Mouse (Mus musculus): ENCODE measurements at regions not wholly inside any gene's neighbourhood (a gene's known extent, or its start where the extent isn't known, plus 50 kb on each side); places are given as distances from the start of the nearest gene placed in this dataset.

GRCm38 (mm10) chr4:81827453-81827852 lies 384.8 kb upstream of the Mpdz start:
- Histone ChIP-seq H3K27me3 (ENCODE audit: insufficient read depth, low read length) (no peaks in the 10 kb centered on the region), H3K4me3 (ENCODE audit: low read depth, low read length) (no peak overlapping the region), H3K36me3 (ENCODE audit: insufficient read depth) (no peaks in the 10 kb centered on the region), H3K9me3 (ENCODE audit: low read length) (no peaks in the 10 kb centered on the region), H3K4me1 (ENCODE audit: insufficient read depth) (no peaks in the 10 kb centered on the region), H3K9ac (no peak overlapping the region), H3K27ac (ENCODE audit: low read depth, low read length) (no peak overlapping the region), H3K4me2 (ENCODE audit: low read depth) (no peak overlapping the region)
- WGBS: 56% methylated on average over 4 of the region's 4 CpGs
- DNase-seq: no peak
- no peak for ATAC-seq
- no peak for TF ChIP-seq CTCF (IDR thresholded peaks at IDR 0.05; ENCODE audit: low read depth)

GRCm38 (mm10) chr4:81825966-81826365 lies 383.4 kb upstream of the Mpdz start:
- no peak for DNase-seq
- no peak overlapping the region for H3K9ac ChIP-seq
- no peak for ATAC-seq
- no peaks in the 10 kb centered on the region for H3K36me3 ChIP-seq (ENCODE audit: insufficient read depth)
- no peaks in the 10 kb centered on the region for H3K27me3 ChIP-seq (ENCODE audit: insufficient read depth, low read length)
- H3K4me1 ChIP-seq (ENCODE audit: insufficient read depth): no peaks in the 10 kb centered on the region
- no peak overlapping the region for H3K27ac ChIP-seq (ENCODE audit: low read depth, low read length)
- H3K4me3 ChIP-seq (ENCODE audit: low read depth, low read length): no peak overlapping the region
- no peak for TF ChIP-seq CTCF (IDR thresholded peaks at IDR 0.05; ENCODE audit: low read depth)
- no peak overlapping the region for H3K4me2 ChIP-seq (ENCODE audit: low read depth)
- H3K9me3 ChIP-seq (ENCODE audit: low read length): no peaks in the 10 kb centered on the region

DNA sequence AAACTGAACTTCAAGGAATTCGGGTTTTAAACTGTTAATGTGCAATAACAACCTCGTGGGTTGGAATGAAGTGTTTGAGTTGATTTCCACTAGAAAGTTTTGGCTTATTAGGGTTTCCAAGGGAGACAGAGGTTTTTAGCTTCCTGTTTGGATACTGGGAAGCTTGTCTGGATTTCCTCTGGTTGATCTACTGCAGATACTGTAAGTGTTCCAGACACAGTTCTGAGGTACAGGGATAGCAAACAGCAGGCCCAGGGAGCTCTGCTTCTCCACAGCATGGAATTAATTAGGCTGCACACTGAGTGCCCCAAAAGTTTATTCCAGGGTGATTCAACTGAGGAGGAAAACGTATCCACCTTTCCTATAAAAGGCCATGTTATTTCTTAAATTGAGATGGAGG lies 381.0 kb upstream of the Mpdz start:
- Histone ChIP-seq H3K9ac (no peak overlapping the region), H3K36me3 (ENCODE audit: insufficient read depth) (no peaks in the 10 kb centered on the region), H3K9me3 (ENCODE audit: low read length) (no peaks in the 10 kb centered on the region), H3K27ac (ENCODE audit: low read depth, low read length) (no peak overlapping the region), H3K27me3 (ENCODE audit: insufficient read depth, low read length) (no peaks in the 10 kb centered on the region), H3K4me3 (ENCODE audit: low read depth, low read length) (no peak overlapping the region), H3K4me1 (ENCODE audit: insufficient read depth) (no peaks in the 10 kb centered on the region), H3K4me2 (ENCODE audit: low read depth) (no peak overlapping the region)
- TF ChIP-seq CTCF (IDR thresholded peaks at IDR 0.05; ENCODE audit: low read depth): no peak
- DNase-seq: no peak
- 69% methylated on average over 3 of the region's 3 CpGs for WGBS
- no peak for ATAC-seq

- 92% methylated on average over 2 of the region's 2 CpGs for WGBS
- no peak for DNase-seq
- no peak for TF ChIP-seq CTCF (IDR thresholded peaks at IDR 0.05; ENCODE audit: low read depth)
- Histone ChIP-seq H3K27ac (ENCODE audit: low read depth, low read length) (no peak overlapping the region), H3K4me1 (ENCODE audit: insufficient read depth) (no peaks in the 10 kb centered on the region), H3K36me3 (ENCODE audit: insufficient read depth) (no peaks in the 10 kb centered on the region), H3K4me3 (ENCODE audit: low read depth, low read length) (no peak overlapping the region), H3K4me2 (ENCODE audit: low read depth) (no peak overlapping the region), H3K9me3 (ENCODE audit: low read length) (no peaks in the 10 kb centered on the region), H3K9ac (no peak overlapping the region), H3K27me3 (ENCODE audit: insufficient read depth, low read length) (no peaks in the 10 kb centered on the region)
- no peak for ATAC-seq
Measured at GRCm38 (mm10) chr4:81789274-81789673, 346.7 kb upstream of the Mpdz start.

- 73% methylated on average over 8 of the region's 8 CpGs for WGBS
Measured at GRCm38 (mm10) chr4:81788636-81789035, 346.0 kb upstream of the Mpdz start.

GRCm38 (mm10) chr4:81781971-81782370 lies 339.4 kb upstream of the Mpdz start:
- H3K9ac ChIP-seq: no peak overlapping the region
- no peaks in the 10 kb centered on the region for H3K36me3 ChIP-seq (ENCODE audit: insufficient read depth)
- 85% methylated on average over 1 of the region's 1 CpGs for WGBS
- H3K9me3 ChIP-seq (ENCODE audit: low read length): no peaks in the 10 kb centered on the region
- DNase-seq (no peak), ATAC-seq (no peak)
- H3K4me3 ChIP-seq (ENCODE audit: low read depth, low read length): no peak overlapping the region
- H3K4me2 ChIP-seq (ENCODE audit: low read depth): no peak overlapping the region
- no peaks in the 10 kb centered on the region for H3K27me3 ChIP-seq (ENCODE audit: insufficient read depth, low read length)
- no peak overlapping the region for H3K27ac ChIP-seq (ENCODE audit: low read depth, low read length)
- no peak for TF ChIP-seq CTCF (IDR thresholded peaks at IDR 0.05; ENCODE audit: low read depth)
- no peaks in the 10 kb centered on the region for H3K4me1 ChIP-seq (ENCODE audit: insufficient read depth)

More at GRCm38 (mm10) chr4:81788636-81789035, 346.0 kb upstream of the Mpdz start:
- no peak overlapping the region for H3K27ac ChIP-seq (ENCODE audit: low read depth, low read length)
- no peaks in the 10 kb centered on the region for H3K4me1 ChIP-seq (ENCODE audit: insufficient read depth)
- H3K9ac ChIP-seq: no peak overlapping the region
- ATAC-seq: no peak
- H3K4me3 ChIP-seq (ENCODE audit: low read depth, low read length): no peak overlapping the region
- H3K9me3 ChIP-seq (ENCODE audit: low read length): no peaks in the 10 kb centered on the region
- H3K27me3 ChIP-seq (ENCODE audit: insufficient read depth, low read length): no peaks in the 10 kb centered on the region
- no peak overlapping the region for H3K4me2 ChIP-seq (ENCODE audit: low read depth)
- no peak for DNase-seq
- TF ChIP-seq CTCF (IDR thresholded peaks at IDR 0.05; ENCODE audit: low read depth): no peak
- H3K36me3 ChIP-seq (ENCODE audit: insufficient read depth): no peaks in the 10 kb centered on the region

GRCm38 (mm10) chr4:81766705-81767104 lies 324.1 kb upstream of the Mpdz start:
- Histone ChIP-seq H3K4me3 (ENCODE audit: low read depth, low read length) (no peak overlapping the region), H3K9ac (no peak overlapping the region), H3K36me3 (ENCODE audit: insufficient read depth) (no peaks in the 10 kb centered on the region), H3K27ac (ENCODE audit: low read depth, low read length) (no peak overlapping the region), H3K4me1 (ENCODE audit: insufficient read depth) (no peaks in the 10 kb centered on the region; the same call in 1 of the 2 replicates), H3K4me2 (ENCODE audit: low read depth) (no peak overlapping the region), H3K27me3 (ENCODE audit: insufficient read depth, low read length) (no peaks in the 10 kb centered on the region), H3K9me3 (ENCODE audit: low read length) (no peaks in the 10 kb centered on the region)
- DNase-seq (no peak), ATAC-seq (no peak)
- 96% methylated on average over 5 of the region's 5 CpGs for WGBS
- TF ChIP-seq CTCF (IDR thresholded peaks at IDR 0.05; ENCODE audit: low read depth): no peak
